Mouse (Mus musculus): ENCODE measurements around the gene Ccdc71.
A peak's percentile ranks its signal among the peaks of the same experiment; 100 is the strongest.

The Ccdc71 gene

GRCm38 (mm10) chr9:108460319-108461178, at the start of gene Ccdc71:
Ccdc71 (plus strand) TSS chr9:108460527.
- DNase-seq: peak; percentile 81

DNA sequence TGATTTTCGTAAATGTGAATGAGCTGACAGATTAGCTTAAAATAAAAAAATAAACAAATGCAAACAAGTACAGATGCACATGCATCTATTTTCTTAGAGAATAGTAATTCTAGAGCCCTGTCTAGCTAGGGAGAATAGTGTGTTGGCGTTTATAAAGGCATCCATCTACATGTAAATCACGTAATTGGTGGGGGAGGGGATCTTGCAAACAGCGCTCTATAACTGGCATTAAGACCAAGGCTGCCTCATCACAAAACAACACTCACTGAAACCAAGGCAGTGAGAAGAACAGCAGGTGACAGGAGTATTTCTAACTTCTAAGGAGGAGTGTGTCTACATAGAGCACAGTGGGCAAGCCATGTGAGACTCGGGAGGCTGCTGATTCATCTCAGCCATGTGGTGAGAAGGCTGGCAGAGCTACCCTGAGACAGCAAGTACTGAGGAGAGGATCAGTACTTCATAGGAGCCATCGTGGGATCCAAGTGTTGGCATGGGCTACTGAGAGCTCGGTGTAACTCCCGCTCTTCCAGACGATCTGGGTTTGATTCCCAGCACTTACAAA, 48.9 kb upstream of the Ccdc71 start:
- DNase-seq: no peak

GRCm38 (mm10) chr9:108412221-108412620, 48.1 kb upstream of the Ccdc71 start:
- DNase-seq: no peak

DNA sequence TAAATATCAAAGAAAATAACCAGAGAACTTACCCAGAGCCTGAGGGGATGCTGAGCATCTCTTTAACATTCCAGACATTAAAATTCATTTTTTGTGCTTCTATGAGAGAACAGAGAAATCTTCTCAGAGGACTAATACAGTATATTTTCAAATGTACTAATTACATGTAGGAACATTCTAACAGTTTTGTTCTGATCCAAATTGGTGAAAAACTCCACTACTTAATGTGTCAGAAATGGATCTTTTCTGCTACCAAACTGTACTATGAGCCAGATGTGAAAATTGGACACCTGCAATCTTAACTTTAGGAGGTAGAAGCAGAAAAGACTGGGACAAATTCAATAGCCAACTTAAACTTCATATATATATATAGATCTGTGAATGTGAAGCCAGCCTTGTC, 31.9 kb upstream of the Ccdc71 start, which contains the start of gene Ccdc36:
Ccdc36 (minus strand) TSS at position 101 of the 400 bp plus-strand sequence.
- no peak for DNase-seq

DNA sequence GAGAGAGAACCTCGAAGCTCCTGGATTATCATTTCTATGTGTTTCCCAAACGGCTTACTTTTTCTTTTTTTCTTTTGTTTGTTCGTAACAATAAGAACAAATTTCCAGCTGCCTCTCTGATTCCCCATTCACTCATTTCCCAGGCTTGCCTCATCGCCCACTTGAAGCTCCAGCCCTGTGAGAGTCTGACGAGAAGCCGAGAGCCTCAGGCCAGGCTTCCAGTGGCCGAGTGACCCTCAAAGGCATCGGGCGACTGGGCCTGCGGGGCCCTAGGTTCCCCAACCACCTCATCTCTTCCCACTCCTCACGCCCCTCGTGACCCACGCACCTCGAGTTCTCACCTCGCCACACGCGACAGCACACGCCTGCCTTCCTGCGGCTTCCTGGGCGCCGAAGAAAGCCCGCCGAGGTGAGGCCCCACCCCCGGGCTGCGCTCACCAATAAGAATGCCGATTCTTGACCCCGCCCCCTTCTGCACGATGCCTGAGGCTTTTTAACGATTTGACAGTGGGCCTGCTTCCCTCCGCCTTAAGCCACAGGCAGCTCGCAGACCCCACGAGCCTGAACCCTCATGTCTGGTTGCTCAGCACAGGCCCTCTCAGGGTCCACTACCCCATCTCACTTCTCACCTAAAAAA, 28.8 kb upstream of the Ccdc71 start:
- DNase-seq: no peak

DNA sequence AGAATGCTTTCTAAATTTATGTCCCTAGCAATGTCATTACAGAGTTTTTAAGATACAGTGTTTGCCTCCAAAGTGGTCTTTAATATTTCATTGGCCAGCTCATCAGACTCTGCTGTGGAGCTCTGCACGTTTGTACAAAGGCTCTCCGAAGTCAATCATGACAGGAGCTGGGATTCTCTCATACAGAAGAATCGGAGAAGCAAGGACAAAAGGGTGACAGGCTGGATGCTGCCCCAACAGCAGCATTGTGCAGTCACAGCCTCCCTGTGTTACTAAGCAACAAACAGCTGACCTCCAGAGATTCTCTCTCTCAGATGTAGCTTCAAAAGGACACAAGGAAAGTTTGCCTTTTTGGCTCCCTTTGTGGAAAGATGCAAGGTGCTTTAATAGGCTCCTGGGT, 24.1 kb upstream of the Ccdc71 start, which contains the start of gene BC048562:
BC048562 (plus strand) TSS at position 301 of the 400 bp plus-strand sequence.
- DNase-seq: no peak

DNA sequence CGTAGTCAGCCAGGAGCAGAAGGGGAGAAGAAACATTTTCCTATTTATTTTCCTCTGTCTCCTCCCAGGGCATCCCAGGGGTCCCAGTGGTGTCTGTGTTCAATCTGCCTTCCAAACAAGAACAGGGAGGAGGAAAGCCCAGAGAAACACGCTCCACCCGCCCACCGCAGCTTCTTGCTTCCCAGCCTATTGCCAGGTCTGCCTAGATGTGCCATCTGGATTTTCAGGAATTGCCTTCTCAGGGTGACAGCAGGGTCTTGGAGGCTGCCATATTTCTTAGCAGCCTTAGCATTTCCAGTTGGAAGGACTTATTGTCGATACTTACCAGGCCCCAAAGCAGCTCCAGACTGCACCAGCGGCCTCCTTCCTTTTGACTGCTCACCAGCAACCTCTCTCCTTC, 21.2 kb upstream of the Ccdc71 start:
- DNase-seq: no peak

DNA sequence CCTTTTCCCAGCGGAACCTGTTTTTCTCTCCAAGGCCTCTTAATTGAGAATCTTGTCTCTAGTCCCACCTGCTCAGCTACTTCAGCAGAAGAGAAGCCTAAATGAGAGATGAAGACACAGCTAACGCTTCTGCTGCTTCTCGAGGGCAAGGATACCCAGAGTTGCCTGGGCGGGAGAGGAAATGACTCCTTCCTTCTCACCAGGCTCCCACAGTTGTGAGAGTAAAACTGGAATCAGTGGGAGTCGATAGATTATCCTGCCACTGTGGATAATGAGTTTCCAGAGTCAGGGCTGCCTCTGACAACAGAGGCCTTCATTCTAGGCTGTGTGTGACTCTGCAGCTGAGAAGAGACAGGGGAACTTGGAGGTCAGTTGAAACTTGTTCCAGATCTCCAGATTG, 19.8 kb upstream of the Ccdc71 start:
- no peak for DNase-seq

DNA sequence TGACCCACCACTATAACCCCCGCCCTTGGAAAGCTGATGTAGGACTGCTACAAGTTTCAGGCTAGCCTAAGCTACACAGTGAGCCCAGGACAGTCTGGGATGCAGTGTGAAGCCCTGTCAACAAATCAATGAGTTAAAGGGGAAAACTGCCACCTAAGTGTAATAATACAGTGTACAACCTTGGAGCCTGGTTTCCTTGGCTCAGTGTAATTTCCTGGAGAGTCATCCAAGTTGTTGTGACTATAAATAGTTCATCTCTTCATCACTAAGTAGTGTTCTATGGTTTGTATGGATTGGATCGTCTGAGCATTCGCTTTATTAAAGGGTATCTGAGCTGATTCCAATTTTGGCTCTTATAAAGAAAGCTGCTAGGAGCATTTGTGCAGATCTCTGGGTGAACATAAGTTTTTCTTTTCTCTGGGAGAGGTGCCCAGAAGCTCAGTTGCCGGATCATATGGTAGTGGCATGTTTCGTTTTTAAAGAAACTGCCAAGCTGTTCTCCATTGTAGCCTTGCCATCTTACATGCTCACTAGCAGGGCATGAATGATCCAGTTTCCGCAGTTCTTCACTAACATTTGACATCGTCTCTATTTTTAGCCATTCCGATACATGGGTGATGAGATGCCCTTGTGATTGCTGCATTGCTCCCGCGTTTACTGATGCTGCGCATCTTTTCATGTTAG, 18.9 kb upstream of the Ccdc71 start:
- DNase-seq: no peak

DNA sequence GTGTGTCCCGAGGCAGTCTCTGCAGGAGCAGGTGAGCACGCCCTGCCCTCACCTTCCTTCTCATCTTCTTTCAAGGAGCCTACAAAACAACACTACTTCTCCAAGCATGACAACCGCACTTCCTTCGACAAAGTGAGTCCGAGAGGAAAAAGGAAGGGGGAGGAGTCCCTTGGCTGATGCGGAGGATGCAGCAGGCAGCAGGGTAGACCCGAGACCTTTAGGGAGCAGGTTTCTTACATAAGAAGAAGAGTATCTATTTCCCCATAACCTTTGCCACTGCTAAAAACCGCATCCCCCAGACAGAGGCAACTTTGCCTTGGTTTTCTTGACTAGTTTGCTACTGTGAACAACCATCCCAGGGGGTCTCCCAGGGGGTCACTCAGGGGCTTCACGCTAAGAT, 15.2 kb upstream of the Ccdc71 start:
- no peak for DNase-seq

DNA sequence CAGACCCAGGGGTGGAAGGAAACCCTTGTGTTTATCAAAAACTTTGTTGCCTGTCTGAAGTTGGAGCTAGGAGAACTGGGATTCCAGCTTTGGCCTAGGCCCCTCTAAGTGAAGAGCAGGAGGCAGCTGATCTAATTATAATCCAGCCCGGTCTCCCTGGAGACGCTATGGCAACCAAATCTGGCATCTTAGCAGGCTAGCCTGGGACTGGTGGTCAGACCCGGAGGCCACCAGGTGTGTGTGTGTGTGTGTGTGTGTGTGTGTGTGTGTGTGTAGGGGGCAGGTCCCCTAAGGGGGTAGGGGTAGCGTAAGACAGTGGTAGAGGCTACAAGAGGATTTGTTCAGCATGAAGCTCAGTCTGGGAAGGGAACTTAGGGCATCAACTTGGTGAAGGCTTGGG, 10.5 kb upstream of the Ccdc71 start:
- no peak for DNase-seq

DNA sequence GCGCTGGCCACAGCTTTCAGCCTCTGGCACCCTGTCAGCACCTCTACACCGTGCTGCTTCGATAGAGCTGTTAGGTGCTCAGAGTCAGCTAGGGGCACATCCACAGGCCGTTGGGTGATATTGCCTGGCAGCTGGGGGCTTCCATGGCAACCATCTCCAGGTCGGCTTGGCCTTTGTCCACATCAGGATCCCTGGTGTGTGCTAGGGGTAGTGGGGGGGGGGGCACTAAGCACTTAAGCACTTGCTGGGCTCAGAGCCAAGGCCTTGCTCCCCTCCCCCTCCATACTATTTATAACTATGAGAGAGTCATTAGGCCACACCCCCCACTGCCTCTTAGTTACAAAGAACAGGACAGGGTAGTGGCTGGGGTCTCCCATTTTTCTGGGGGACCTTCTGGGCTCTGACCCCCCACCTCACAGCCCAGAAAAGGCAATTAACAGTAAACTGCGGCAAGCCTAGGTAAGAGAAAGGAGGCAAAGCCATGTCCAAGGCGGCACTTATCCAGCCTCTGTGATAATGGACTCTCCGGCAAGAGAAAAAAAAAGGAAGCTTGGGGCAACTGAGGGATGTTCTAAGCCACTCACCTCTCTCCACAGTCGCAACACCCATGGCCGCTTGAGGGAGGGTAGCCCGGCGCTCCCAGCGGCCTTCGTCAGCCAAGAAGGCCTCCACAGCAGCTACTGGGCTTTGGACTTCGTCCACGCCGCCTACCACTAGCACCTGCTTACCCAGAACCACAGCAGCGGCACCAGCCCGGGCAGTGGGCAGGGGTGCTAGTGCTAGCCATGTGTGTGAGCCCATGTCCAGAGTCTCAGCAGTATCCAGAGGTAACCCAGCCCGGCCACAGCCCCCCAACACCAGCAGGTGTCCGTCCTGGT, 9.8 kb upstream of the Ccdc71 start:
- DNase-seq: no peak

GRCm38 (mm10) chr9:108451170-108451493, 9.2 kb upstream of the Ccdc71 start:
- DNase-seq: no peak

GRCm38 (mm10) chr9:108451519-108452160, 8.7 kb upstream of the Ccdc71 start:
- no peak for DNase-seq

DNA sequence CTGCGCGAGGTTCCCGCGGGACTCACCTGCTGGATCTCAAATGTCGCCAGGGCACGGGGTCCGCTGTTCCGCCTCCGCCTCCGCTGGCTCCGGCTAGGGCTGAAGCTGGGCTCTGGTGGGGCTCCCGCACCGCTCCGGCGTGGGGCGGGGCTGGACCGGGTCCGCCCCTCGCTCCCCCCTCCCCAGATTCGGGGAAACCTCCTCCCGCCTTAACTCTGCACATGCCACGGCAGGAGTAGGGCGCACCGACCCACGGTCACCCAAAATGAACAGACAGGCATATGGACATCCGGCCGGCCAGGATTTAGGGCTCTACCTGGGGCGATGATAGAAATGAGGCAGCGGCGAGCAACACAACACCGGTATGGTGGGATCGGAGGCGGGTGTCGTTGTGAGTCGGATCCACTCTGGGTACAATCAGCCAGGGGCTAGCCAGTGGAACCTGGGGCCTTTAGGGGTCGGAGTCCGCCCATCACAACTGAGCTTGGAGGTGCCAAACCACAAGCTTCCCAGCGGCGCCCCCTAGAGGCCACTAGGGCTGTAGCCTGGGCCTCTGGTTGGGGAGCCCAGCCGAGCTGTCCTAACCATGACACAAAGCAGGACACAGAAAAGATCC, 7.9 kb upstream of the Ccdc71 start:
- DNase-seq: peak; percentile 78

- no peak for DNase-seq
These were observed 7.4 kb upstream of the Ccdc71 start for GRCm38 (mm10) chr9:108452911-108453310.

DNA sequence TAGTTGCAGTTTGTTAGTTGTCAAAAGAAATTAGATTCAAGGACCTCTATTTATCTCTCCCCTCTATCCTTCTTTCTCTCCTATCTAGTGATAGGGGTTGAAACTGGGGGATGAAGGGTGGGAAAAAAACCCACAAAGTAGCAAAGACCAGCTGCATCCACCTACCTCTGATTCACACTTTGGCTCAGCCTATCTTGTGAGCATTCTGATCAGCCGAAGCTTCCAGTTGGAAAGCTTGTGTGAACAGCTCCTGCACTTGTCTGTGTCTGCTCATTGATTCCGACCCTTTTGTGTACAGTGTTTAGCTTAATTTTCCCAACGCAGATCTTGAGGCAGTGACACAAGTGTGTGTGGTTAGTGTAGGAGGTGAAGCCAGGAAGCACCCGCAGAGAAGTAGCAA, 6.9 kb upstream of the Ccdc71 start:
- no peak for DNase-seq

DNA sequence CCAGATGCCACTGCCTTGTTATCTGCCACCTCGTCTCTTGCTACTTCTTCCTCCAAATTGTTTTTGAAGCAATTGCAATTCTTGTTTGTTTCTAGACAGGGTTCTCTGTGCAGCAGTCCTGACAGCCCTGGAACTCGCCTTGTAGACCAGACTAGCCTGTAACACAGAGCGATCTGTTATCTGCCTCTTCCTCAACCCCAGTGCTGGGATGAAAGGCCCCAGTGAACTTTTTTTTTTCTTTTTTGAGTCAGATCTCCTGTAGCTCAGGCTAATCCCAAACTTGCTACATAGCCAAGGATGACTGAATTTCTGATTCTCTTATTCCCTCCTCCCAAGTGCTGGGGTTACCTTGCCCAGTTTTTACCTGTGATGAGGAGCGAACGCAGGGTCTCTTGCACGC, 5.9 kb upstream of the Ccdc71 start:
- DNase-seq: no peak

DNA sequence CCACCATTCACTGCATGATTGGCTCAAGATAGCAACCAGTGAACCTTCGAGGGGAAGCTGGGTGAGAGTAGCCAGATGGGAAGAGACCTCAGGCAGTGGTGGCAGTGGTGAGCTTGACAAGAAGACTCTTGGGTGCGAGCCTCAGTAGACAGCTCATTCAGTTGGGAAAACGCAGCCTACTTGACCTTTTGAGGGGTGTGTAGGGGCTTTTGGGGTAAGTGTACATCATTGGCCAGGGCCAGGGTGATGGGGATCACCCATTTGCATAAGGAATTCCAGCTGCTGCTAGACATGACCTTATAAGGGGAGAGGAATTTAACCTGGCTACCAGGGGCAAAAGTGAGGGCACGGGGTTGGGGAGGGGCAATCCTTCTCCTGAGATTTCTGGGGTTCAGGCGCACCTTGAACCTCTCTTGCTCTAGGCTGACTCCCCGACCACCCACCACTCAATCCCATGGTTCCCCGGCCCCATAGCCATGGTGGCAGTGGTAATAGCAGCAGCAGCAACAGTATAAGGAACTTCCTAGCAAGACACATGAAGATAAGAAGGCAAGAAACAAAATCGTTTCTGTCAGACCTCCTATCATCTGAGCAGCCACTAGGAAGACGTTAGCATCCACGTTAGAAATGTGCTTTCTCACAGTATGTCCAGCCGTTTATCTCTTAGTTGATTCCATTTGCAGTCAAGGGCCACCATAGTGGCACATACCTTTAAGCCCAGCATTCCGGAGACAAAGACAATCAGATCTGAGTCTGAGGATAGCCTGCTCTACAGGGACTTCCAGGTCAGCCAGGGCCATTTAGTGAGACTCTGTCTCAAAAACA, 4.4 kb upstream of the Ccdc71 start:
- DNase-seq: no peak

DNA sequence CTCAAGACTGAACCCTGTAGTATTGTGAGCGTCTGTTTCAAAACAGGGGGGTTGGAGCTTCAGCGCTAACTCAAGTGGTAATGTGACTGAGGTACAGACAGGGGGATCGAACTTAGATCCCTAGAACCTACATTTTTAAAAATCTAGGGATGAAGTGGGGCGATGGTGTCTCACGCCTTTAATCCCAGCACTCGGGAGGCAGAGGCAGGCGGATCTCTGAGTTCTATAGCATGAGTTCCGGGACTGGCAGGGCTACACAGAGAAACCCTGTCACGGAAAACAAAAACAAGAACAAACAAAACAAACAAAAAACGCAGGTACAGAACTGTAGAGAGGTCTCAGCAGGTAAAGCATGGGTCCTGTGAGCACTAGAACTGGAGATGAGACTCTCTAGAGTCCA, 3.4 kb upstream of the Ccdc71 start:
- DNase-seq: no peak

GRCm38 (mm10) chr9:108459939-108460318, 398 bp upstream of the Ccdc71 start:
- no peak for DNase-seq
